Mouse (Mus musculus) hindbrain, embryonic 15.5 days (tissue): ENCODE data around the gene Bloc1s3. TPM values are rescaled to one million over a fixed set of nuclear protein-coding genes. Genes with fewer than 3 reads are reported as not detected.

Source experiments
- ATAC-seq: fragments of 200-750 bp; cut with Nextera tagmentation; 2 replicates; pipeline ENCODE4 v1.8.0; 2017; ENCODE audit warnings: low read depth, moderate number of reproducible peaks, moderate TSS enrichment; ENCODE audit not compliant: low FRiP score
- H3K27ac ChIP-seq: fragments of 300-500 bp; sonication (generic); replicated peaks from 2 replicates; pipeline ENCODE4 v1.5.1; 2015; ENCODE audit warnings: mild to moderate bottlenecking, inconsistent platforms
- H3K27me3 ChIP-seq: fragments of 300-500 bp; sonication (generic); 2 replicates; pipeline ENCODE4 v1.6.1; 2015; ENCODE audit warnings: control low read depth, inconsistent platforms
- H3K36me3 ChIP-seq: fragments of 300-500 bp; sonication (generic); 2 replicates; pipeline ENCODE4 v1.6.1; 2015; ENCODE audit warnings: control low read depth, inconsistent platforms
- H3K4me1 ChIP-seq: fragments of 300-500 bp; sonication (generic); replicated peaks from 2 replicates; pipeline ENCODE4 v1.6.1; 2015; ENCODE audit warnings: control low read depth, inconsistent platforms
- H3K4me2 ChIP-seq: fragments of 300-500 bp; sonication (generic); 2 replicates; pipeline ENCODE4 v1.6.1; 2015; ENCODE audit warnings: moderate library complexity, mild to moderate bottlenecking, inconsistent platforms
- H3K4me3 ChIP-seq: fragments of 300-500 bp; sonication (generic); 2 replicates; pipeline ENCODE4 v1.5.1; 2015; ENCODE audit warnings: mild to moderate bottlenecking, inconsistent platforms
- H3K9ac ChIP-seq: fragments of 300-500 bp; sonication (generic); 2 replicates; pipeline ENCODE4 v1.6.1; 2015; ENCODE audit warnings: inconsistent platforms
- H3K9me3 ChIP-seq: fragments of 300-500 bp; sonication (generic); 2 replicates; pipeline ENCODE4 v1.6.1; 2016; ENCODE audit warnings: control low read depth, inconsistent platforms
- WGBS: fragments of 180-500 bp; shearing (Covaris S2); methylation state at CpG from one replicate; pipeline ENCODE4 v1.1.7; 2015; 5-methylcytosine and 5-hydroxymethylcytosine counted together
- polyA plus RNA-seq: library from polyadenylated mRNA; unstranded; fragments of >200 nt; fragmentation: Nextera tagmentation; extraction: Ambion mirVana; gene quantifications from 2 replicates; pipeline ENCODE4 v1.2.1, GENCODE M21; 2015

The Bloc1s3 gene
- polyA plus RNA-seq, 1 experiment from 2014 or later, result 4.5 TPM

DNA sequence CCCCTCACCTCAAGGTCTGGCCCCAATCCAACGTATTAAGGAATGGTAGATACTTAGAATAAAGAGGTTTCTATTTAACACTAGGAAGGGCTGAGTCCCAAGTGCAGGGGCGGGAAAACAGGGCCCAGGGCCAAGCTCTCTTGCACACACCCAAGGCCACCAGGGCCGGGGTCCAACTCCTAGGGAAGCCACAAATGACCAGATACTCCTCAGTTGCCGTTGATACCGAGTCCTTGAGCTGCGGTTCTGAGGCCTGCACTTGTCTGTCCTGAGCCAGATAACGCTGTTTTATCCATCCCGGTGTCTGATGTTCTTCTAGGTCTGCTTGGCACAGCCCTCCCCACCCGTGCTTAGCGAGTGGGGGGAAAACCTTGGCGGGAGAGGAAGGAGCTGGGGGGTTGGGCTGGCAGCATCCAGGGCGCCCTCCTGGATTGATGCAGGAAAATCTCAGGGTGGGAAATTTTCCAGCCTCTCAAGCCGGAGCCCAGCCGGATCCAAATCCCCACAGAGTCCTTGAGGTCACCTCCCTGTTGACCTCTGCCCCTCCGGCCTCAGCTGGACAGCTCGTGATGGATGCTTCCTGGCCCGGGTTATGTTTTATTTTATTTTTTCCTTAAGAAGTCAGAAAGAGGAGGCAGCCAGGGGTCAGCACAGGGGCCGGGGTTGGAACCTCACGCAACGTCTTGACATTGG lies 12.5 kb downstream of the Bloc1s3 start:
- H3K4me3 ChIP-seq, result no peak overlapping the region
- no peak overlapping the region for H3K9ac ChIP-seq
- no peak for ATAC-seq
- H3K4me1 ChIP-seq, result peaks cover 5% of the 10 kb centered on the region; the same call in 1 of the 2 replicates
- 64% methylated on average over 20 of the region's 20 CpGs for WGBS
- peaks cover 25% of the 10 kb centered on the region for H3K27me3 ChIP-seq
- H3K9me3 ChIP-seq, result no peaks in the 10 kb centered on the region
- H3K4me2 ChIP-seq, result no peak overlapping the region
- no peaks in the 10 kb centered on the region for H3K36me3 ChIP-seq
- no peak overlapping the region for H3K27ac ChIP-seq

DNA sequence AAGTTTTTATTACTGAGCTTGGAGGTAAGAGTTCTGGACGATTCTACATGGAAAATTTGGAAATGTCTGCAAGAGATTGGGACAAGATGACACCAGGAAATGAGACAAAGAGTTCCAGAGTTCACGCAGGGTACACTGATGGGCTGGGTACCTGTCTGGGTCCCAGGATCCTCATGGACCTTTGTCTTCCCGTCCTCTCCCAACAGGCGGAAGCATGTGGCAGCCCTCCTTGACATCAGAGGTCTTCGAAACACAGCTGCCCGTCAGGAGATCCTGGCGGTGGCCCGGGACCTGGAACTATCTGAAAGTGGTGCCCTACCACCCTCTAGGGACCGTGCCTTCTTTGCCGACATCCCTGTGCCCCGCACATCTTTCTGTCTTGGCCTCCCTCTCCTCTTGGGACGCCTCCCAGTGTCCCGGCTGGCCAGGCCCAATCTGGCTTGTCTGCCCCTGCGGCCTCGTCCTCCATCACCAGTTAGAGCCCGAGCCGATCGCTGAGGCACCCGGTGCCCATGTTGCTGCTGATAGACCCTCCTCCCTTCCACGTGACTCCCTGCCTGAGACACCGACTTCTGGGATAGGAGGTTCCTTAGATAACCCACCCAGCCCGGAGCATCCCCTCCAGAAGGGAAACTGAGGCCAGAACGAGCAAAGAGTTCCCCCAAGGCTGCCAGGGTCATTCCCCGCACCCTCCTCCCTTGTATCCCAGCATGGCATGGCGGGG lies 13.3 kb downstream of the Bloc1s3 start:
- H3K4me2 ChIP-seq, result no peak overlapping the region
- 85% methylated on average over 25 of the region's 25 CpGs for WGBS
- ATAC-seq, result no peak
- H3K9ac ChIP-seq, result no peak overlapping the region
- H3K9me3 ChIP-seq, result no peaks in the 10 kb centered on the region
- no peak overlapping the region for H3K27ac ChIP-seq
- peaks cover 6% of the 10 kb centered on the region for H3K4me1 ChIP-seq
- no peaks in the 10 kb centered on the region for H3K36me3 ChIP-seq
- no peak overlapping the region for H3K4me3 ChIP-seq
- H3K27me3 ChIP-seq, result peaks cover 33% of the 10 kb centered on the region

DNA sequence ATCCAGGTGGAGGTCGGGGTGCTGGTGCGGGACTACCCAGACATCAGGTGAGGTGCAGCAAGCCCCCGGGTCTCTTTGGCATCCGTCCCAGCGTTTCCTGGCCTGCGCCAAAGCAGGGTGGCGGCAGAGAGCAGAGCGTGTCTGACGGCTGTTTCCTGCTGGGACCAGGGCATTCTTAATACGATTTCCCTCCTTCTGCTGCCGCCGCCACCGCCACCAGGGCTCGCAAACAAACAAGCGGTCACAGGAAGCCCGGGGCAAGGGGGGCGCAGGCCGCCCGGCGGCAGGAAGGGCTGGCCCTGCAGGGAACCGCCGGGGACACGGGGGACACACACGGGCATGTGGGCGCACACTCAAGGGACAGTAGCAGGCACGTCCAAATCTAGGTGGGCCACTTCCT lies 16.4 kb downstream of the Bloc1s3 start:
- no peak overlapping the region for H3K27ac ChIP-seq
- H3K4me3 ChIP-seq, result no peak overlapping the region
- peak overlapping the region; percentile 45 for H3K4me2 ChIP-seq
- H3K27me3 ChIP-seq, result peaks cover 59% of the 10 kb centered on the region
- WGBS, result 4% methylated on average over 26 of the region's 26 CpGs
- ATAC-seq, result no peak
- no peaks in the 10 kb centered on the region for H3K36me3 ChIP-seq
- peaks cover 13% of the 10 kb centered on the region for H3K4me1 ChIP-seq
- H3K9ac ChIP-seq, result no peak overlapping the region
- H3K9me3 ChIP-seq, result no peaks in the 10 kb centered on the region

DNA sequence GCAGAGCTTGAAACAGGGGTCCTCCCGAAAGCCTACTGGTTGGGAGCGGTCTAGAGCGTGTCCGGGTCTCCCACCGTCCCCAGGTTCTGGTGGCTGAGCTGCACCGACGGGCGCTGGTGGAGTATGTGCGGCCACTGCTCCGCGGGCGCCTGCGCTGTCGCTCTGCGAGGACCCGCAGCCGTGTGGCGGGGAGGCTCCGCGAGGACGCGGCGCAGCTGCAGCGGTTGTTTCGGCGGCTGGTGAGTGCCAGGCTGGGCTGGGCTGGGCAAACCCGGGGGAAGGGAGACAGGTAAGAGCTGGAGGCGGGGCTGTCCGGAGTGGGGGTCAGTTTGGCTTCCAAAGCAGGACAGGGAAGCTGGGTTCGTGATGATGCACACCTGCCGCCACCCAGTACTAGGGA lies 18.6 kb downstream of the Bloc1s3 start:
- Histone ChIP-seq H3K27me3 (peaks cover 62% of the 10 kb centered on the region), H3K4me1 (peaks cover 13% of the 10 kb centered on the region), H3K9me3 (no peaks in the 10 kb centered on the region), H3K9ac (peak overlapping the region; percentile 4; the same call in 1 of the 2 replicates), H3K4me3 (peak overlapping the region; percentile 27), H3K27ac (no peak overlapping the region), H3K36me3 (no peaks in the 10 kb centered on the region), H3K4me2 (peak overlapping the region; percentile 52)
- WGBS, result 7% methylated on average over 30 of the region's 31 CpGs
- ATAC-seq, result peak; percentile 48; the same call in 1 of the 2 replicates

DNA sequence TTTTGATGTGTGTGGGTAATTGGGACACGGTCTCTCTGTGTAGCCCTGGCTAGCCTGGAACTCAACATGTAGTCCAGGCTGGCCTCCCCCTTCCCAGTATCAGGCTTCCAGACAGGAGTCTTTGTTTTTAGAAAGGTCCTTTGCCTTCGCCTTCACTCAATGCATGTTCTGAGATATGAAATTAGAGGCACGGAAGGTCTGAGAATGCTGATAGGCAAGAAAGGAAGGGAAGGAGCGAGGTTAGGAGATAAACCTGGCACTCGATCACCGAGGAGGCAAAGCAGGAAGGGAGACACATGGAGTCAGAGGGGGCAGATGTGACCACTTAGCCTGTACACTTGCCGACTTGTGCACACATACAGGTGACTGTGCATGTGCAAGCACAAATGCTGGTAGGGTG lies 21.6 kb downstream of the Bloc1s3 start:
- WGBS, result 94% methylated on average over 7 of the region's 7 CpGs
- Histone ChIP-seq H3K36me3 (no peaks in the 10 kb centered on the region), H3K9ac (no peak overlapping the region), H3K27me3 (peaks cover 48% of the 10 kb centered on the region), H3K4me2 (no peak overlapping the region), H3K9me3 (no peaks in the 10 kb centered on the region), H3K4me1 (peaks cover 8% of the 10 kb centered on the region), H3K27ac (no peak overlapping the region), H3K4me3 (no peak overlapping the region)
- ATAC-seq, result no peak

DNA sequence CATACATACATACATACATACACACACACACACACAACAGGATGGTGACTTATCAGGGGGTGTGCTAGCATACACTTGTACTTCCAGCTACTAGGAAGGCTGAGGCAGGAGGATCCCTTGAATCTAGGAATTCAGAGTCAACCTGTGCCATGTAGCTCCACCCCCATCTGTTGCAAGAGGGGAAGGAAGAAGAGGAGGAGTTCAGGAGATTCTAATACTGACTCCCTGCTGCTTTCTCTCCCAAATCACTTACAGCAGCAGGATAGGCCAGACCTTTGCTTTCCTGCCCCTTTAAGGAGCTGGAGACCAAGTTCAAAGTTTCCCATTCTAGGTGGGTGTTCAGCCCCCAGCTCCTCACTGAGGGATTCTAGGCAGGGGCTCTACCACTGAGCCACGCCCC lies 22.7 kb downstream of the Bloc1s3 start:
- Histone ChIP-seq H3K36me3 (no peaks in the 10 kb centered on the region), H3K9ac (no peak overlapping the region), H3K4me3 (no peak overlapping the region), H3K4me2 (no peak overlapping the region), H3K4me1 (peaks cover 8% of the 10 kb centered on the region; the same call in 1 of the 2 replicates), H3K9me3 (no peaks in the 10 kb centered on the region), H3K27me3 (peaks cover 39% of the 10 kb centered on the region), H3K27ac (no peak overlapping the region)
- no peak for ATAC-seq
- 85% methylated on average over 1 of the region's 1 CpGs for WGBS

DNA sequence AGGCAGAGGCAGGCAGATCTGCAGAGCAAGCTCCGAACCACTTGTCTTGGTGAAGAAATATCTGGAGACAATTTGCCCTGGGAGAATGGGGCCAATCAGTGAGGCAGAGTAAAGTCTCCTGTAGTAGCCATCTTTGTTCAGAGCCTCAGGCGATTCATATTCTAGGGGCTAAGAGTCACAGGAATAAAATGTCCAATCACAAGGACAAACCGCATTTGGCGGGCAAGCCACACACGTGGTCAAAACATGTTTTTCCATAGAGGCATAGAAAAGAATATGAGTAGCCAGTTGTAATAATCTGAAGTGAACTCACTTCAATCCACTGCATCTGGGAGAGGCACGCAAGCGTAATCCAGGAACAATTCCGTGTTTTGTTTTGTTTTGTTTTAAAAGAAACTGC lies 24.9 kb downstream of the Bloc1s3 start:
- Histone ChIP-seq H3K9ac (no peak overlapping the region), H3K4me1 (no peaks in the 10 kb centered on the region), H3K4me2 (no peak overlapping the region), H3K27ac (no peak overlapping the region), H3K4me3 (no peak overlapping the region), H3K9me3 (no peaks in the 10 kb centered on the region), H3K36me3 (no peaks in the 10 kb centered on the region), H3K27me3 (peaks cover 25% of the 10 kb centered on the region)
- 84% methylated on average over 8 of the region's 8 CpGs for WGBS
- no peak for ATAC-seq

DNA sequence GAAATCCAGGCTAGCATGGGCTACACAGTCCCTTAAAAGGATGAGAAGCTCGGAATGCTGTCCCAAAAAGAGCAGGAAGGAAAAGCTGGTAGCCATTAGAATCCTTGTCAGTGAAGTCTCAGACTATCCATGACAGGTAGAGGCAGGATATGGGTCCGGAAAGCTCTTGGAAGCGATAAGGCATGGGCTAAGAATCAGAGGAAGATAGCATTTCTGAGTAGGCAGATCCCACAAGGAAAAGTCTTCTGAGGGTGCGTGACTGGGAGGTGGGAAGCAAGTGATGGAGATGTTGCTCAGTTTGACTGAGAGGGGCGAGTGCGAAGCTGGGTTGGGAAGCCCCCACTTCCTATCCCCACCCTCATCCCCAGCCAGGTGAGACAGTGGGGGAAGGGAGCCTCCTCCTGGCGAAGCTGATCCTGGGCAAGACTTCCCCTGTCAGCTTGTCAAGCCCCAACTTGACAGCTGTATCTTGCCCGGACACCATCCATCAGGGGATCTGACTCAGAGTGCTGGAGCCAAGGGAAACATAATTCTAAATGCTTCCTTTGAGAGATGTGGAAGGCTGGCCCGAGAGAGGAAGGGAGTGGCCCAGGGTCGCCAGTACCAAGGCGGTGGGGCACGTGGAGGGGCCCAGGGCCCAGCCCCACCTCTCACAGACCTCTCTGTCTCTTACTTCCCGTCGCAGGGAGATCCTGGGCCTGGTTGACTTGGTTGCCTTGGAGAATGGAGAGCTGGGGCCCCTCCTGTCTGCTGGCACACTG lies 30.4 kb downstream of the Bloc1s3 start:
- H3K27me3 ChIP-seq, result peaks cover 45% of the 10 kb centered on the region
- no peak overlapping the region for H3K27ac ChIP-seq
- H3K36me3 ChIP-seq, result no peaks in the 10 kb centered on the region
- H3K4me1 ChIP-seq, result peaks cover 7% of the 10 kb centered on the region
- WGBS, result 24% methylated on average over 14 of the region's 14 CpGs
- no peaks in the 10 kb centered on the region for H3K9me3 ChIP-seq
- no peak overlapping the region for H3K4me2 ChIP-seq
- no peak overlapping the region for H3K9ac ChIP-seq
- no peak for ATAC-seq
- no peak overlapping the region for H3K4me3 ChIP-seq

DNA sequence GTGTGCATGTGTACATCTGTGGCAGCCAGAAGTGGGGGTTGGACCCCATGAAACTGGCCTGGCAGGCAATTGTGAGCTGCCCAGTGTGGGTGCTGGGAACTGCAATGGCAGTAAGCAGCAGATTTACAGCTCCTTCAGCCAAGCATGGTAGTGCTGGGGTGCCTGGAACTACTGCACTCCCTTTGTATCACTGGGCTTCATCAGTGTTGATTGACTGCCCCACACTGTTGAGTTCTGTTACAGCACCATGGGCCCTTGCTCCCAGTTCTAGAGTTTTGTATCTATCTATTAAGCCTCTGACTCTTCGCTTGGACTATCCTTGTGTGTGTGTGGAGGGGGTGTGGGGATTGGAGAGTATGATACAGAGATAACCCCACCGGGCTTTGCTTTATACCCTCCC lies 31.1 kb downstream of the Bloc1s3 start:
- Histone ChIP-seq H3K9ac (no peak overlapping the region), H3K4me1 (peaks cover 7% of the 10 kb centered on the region), H3K27ac (no peak overlapping the region), H3K27me3 (peaks cover 52% of the 10 kb centered on the region), H3K36me3 (no peaks in the 10 kb centered on the region), H3K4me3 (no peak overlapping the region), H3K4me2 (no peak overlapping the region), H3K9me3 (no peaks in the 10 kb centered on the region)
- no peak for ATAC-seq
- 75% methylated on average over 2 of the region's 2 CpGs for WGBS

DNA sequence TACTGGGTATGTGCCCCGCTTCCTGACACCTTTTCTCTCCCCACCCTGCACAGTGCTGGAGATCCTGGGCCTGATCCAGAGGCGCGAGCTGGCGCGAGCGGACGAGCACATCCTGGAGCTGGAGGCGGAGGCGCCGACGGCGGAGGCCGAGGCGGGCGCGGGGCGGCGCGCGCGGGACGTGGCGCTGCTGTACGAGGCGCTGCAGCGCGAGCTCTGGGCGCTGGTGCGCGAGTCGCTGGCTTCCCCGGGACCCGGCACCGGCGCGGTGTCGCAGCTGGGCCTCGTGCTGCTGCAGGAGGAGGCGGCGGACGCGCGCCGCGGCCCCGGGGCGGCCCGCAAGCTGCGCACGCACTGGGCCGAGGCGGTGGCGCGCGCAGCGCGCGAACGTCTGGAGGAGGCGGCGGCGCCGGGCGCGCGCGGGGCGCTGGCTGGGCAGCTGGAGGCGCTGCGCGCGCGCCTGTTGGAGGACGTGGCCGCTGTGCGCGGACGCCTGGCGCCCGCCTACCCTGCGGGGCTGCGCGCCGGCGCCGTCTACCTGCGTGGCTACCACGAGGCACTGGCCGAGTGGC lies 34.2 kb downstream of the Bloc1s3 start:
- Histone ChIP-seq H3K4me3 (peak overlapping the region; percentile 55), H3K36me3 (no peaks in the 10 kb centered on the region), H3K27me3 (peaks cover 73% of the 10 kb centered on the region), H3K27ac (peak overlapping the region; percentile 87), H3K9ac (peak overlapping the region; percentile 68), H3K9me3 (no peaks in the 10 kb centered on the region), H3K4me1 (peaks cover 7% of the 10 kb centered on the region), H3K4me2 (peak overlapping the region; percentile 94)
- peak; percentile 93 for ATAC-seq
- WGBS, result 2% methylated on average over 55 of the region's 89 CpGs

DNA sequence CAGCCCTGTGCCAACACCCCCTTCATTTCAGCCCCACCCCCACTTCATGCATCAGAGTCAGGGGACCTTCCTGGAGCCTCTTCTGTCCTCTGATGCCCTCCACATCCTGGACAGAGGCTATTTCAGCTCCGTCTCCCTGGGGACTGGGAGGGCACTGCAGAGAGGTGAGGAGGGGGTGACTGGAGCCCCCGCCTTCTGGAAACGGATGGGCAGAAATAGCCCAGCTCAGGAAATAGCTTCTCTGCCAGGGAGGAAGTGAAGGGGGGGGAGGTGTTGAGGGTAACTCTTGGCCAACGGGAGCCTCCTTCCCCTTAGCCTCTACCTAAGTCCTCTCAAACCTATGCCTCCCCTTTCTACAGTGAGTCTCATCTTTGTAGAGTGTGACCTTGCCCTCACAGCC lies 35.8 kb downstream of the Bloc1s3 start:
- ATAC-seq, result no peak
- Histone ChIP-seq H3K9me3 (no peaks in the 10 kb centered on the region), H3K9ac (no peak overlapping the region), H3K4me1 (peaks cover 7% of the 10 kb centered on the region), H3K4me3 (no peak overlapping the region), H3K27ac (no peak overlapping the region), H3K4me2 (no peak overlapping the region), H3K27me3 (peaks cover 69% of the 10 kb centered on the region), H3K36me3 (no peaks in the 10 kb centered on the region)
- WGBS, result 44% methylated on average over 4 of the region's 4 CpGs

DNA sequence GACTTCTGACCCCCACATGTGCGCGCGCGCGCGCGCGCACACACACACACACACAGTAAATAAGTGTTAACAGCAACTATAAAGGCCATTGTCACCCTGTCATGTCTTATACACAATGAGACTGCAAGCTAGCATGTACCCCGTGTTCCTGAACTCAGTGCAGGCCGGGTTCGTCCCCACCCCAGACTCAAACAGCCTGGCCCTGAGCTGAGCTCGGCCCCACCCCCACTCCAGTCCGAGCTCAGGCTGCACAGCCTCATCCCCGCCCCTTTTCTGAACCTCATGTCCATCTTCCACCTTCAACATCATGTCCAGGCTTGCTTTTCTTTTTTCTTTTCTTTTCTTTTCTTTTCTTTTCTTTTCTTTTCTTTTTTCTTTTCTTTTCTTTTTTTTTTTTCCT lies 37.9 kb downstream of the Bloc1s3 start:
- no peak overlapping the region for H3K4me2 ChIP-seq
- H3K9me3 ChIP-seq, result no peaks in the 10 kb centered on the region
- peaks cover 7% of the 10 kb centered on the region for H3K4me1 ChIP-seq
- WGBS, result 3% methylated on average over 14 of the region's 14 CpGs
- no peak overlapping the region for H3K27ac ChIP-seq
- no peak overlapping the region for H3K4me3 ChIP-seq
- ATAC-seq, result no peak
- H3K9ac ChIP-seq, result no peak overlapping the region
- peaks cover 75% of the 10 kb centered on the region for H3K27me3 ChIP-seq
- H3K36me3 ChIP-seq, result no peaks in the 10 kb centered on the region
